Mouse (Mus musculus) heart, adult 18-20 months (tissue): ENCODE data around the gene Rnf213. TPM values are rescaled to one million over a fixed set of nuclear protein-coding genes. Genes with fewer than 3 reads are reported as not detected.
"Not testable (repeated sequence)": the region's sequence is repeated elsewhere in the genome, so short reads cannot be mapped to it uniquely, and the experiment has no call there.

ENCODE experiments used
- DNase-seq, 2 experiments: peaks; one replicate each; pipeline ENCODE4 v3.0.0; 2021 to 2022; ENCODE audit warnings: mixed read lengths in 1 of 2
- long read RNA-seq, 2 experiments: library from polyadenylated mRNA; stranded (forward); transcript quantifications; one replicate each; pipeline ENCODE4 v2.0.0; 2021
- total RNA-seq, 2 experiments: library from RNA; stranded (reverse); gene quantifications; 2 replicates each; pipeline ENCODE4 v1.2.3; 2021

The Rnf213 gene
- 10 to 100 TPM; 14.6 to 15.2 TPM for total RNA-seq
- long read RNA-seq, experiment 1, partial matches to known transcripts: 1 of 2 reads
- long read RNA-seq, experiment 1, other reads (novel, unspliced or antisense): 1 of 2 reads
- long read RNA-seq, experiment 2: 0 reads

- DNase-seq: peak; percentile 85 to 87
Observed at GRCm38 (mm10) chr11:119392800-119393482, at the start of gene Rnf213. Rnf213 (plus strand) TSS chr11:119393100.

DNA sequence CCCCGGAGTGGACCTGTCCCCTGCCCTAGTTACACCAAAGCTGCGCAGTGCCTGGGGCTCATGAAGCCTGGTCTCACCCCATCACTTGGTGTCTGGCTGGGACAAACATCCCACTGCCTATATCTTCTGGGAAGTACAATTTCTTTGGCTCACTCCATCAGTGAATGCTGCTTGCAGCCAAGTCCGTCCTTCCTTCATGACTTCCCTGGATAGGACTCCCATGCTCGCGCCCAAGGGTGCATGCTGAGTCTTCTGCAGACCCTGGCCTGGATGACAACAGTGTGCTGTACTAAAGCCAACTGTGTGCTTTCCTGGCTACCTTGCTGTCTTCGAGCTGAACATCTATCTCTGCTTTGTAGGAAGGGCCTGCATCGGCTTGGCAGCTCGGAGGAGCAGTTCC, 48.7 kb upstream of the Rnf213 start:
- peak; percentile 28 to 35 for DNase-seq

DNA sequence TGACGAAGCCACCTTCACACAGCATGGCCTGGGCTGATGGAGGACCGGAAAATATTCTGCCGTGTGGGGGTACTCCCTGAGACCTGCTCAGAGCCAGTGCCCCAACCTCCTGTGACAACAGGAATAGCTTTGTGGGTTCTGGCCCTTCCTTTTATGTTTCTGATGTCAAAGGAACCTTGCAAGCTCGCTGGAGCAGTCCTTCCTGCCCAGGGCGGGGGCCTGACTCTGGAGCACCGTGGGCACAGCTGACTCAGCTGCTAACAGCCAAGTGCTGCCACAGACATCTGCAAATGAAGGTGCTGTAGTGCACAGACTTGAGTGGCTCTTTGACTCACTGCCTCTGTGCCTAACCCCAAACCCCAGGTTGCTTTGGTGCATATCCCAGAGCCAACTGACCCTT, 48.0 kb upstream of the Rnf213 start:
- DNase-seq: no peak

DNA sequence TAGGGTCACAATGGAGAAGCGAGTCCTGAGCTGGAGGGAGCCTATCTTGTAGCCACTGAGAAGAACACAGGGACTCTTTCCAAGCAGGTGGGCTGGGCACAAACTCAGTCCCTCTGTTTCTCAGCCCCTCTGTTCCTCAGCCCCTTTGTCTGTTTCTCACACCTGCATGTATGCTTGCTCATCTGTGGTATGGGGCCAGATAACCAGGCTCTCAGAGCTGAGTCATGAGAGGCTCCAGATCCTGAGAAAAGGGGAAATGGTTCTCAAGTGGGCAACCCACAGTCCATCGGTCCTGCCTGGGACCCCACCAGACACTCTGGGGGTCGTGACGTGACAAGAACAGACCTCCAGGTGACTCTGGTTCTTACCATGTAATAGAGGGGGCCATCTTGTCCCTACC, 45.8 kb upstream of the Rnf213 start:
- DNase-seq: no peak

DNA sequence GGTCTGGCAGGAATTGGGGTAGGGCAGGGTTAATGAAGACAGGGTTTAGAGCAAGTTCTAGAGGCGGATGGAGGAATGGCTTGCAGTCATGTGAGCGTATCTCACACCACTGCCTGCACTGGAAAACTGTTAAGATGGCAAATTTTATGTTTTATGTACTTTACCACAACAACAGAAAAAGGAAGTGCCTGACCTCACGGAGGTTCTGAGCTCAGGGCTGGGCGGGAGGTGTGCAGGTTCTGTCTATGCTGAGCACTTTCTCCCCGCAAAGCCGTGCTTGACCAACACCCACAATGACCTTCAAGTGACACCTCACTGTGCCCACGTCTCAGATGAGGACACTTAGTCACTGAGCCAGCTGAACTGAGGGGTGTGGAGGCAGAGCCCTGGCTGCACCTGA, 40.8 kb upstream of the Rnf213 start:
- DNase-seq: peak in 1 of 2 experiments; percentile 36

DNA sequence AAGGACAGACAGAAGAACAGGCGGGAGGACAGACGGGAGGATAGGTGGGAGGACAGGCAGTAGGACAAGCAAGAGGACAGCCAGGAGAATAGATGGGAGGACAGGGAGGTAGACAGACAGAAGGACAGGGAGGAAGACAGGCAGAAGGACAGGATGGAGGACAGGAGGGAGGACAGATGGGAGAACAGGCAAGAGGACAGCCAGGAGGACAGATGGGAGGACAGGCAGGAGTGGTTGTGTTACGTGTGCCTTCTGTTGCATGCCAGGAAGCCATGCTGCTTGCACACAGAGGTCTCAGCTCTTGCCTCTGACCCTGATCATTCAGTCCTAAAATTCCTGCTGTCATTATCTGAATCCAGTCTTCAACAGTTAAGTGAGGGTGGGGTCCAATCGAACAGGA, 39.0 kb upstream of the Rnf213 start:
- DNase-seq: no peak

- DNase-seq: peak; percentile 64 to 77
Observed at GRCm38 (mm10) chr11:119354798-119355442, 38.0 kb upstream of the Rnf213 start.

- peak; percentile 94 to 97 for DNase-seq
Observed at GRCm38 (mm10) chr11:119355443-119356385, 37.2 kb upstream of the Rnf213 start, which contains the start of the genes Sgsh and Slc26a11. Sgsh (minus strand) TSS chr11:119355536. Slc26a11 (plus strand) TSS chr11:119355557.

DNA sequence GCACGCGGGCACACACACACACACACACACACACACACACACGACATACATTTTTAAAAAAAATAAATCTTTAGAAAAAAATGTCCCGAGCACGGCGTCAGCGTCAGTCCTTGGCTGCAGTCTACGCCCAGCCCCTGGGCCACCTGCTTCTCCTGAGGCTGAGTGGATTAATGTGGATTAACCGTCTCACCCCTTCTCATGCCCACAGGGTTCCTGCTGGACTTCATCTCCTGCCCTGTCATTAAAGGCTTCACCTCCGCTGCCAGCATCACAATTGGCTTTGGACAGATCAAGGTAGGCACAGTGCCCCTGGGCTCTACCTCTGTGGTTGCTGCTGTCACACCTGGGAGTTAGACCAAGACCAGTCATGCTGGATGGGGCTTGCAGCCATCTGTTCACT, 33.8 kb upstream of the Rnf213 start:
- no peak for DNase-seq

- no peak for DNase-seq
Observed at GRCm38 (mm10) chr11:119362769-119363533, 29.9 kb upstream of the Rnf213 start.

DNA sequence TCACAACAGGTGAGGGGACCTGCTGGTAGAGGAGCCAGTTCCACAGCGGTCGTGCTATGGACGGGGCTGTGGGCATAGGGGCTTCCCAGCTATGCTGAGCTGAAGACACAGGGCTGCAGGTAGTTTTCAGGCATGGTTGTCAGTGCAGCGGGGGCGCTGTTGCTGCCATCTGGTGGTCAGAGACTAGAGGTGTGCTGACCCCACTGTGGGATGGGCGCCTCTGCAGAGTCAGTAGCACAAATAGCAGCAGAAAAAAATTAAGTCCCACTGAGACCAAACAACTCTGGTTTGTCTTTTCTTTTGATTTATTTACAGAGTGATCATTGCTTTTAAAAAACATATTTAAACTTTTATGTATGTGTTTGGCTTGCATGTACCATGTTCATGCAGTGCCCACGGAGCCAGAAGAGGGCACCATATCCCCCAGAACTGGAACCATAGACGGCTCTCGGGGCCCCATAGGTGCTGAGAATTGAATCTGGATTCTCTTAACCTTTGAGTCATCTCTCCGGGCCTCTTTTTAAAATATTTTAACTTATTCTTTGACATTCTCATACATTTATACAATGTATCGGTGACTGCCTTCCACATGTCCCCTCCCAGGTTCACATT, 29.3 kb upstream of the Rnf213 start:
- peak; percentile 71 to 80 for DNase-seq

DNA sequence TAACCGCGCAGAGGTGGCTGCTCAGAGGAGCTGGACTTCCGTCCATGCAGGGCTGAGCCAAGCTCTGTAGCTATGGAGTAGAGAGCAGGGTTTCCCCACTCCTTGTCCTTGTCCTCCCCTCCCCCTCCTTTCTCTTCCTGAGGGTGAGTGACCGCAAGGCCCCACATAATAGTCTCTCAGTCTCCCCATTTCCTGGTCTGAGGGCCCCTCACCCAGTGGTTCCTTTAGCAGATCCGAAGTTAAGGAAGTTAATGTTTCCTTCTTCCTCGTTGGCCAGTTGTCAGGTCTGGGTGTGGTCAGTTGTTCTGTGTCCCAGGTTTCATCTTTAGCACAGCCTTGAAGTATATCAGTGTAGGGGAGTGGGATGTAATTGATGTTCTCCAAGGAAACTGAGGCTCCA, 17.5 kb upstream of the Rnf213 start:
- no peak for DNase-seq

DNA sequence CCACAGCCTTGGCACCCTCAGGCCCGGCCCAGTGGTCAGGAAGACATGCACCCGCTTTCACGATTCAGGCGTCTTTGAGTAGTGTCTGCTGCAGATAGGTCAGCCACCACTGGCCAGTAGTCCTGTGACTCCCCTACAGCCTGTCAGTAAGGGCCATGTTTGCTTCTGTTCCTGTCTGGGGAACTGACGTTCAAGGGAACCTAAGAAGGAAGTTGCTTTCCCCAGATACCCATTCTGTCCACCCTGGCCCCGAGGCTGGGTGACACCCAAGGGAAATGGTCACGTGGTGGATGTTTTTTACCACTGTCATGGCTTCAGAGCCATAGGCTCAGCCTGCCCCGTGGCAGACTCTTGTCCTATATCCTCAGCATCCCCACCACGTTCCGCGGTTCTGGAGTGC, 15.6 kb upstream of the Rnf213 start:
- DNase-seq: no peak

GRCm38 (mm10) chr11:119378551-119378950, 14.3 kb upstream of the Rnf213 start:
- DNase-seq: no peak

DNA sequence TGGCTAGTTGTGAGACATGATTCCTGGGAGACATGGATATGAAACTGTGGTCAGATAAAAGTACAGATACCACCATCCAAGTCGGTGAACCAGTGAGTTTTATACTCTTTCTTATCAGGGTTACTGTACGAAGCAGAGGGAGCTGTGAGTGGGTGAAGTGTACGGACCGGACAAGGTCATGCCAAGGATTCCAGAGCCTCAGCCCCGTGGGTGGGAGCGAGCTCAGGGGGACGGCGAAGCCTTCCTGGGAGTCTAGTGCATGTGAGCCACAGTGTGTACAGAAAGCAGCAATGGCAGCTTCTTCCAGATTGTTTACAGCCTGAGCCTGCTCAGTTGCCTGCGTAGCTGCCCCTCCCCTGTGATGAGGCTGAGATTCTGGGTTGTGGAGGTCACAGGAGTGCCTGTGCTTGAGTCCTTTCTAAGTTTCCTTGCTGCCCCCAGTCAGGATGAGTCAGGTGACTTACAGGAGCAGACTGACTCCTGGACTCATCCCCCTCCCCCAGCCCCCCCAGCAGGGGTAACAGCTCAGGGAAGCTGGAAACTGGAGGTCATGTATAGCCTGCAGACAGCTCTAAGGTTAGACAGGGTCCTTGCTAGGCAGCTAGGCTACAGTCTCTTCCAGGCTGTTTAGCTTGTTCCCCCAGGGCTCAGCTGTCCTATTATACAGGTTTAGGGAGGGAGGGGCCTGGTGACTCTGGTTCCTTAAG, 11.1 kb upstream of the Rnf213 start:
- DNase-seq: no peak

GRCm38 (mm10) chr11:119382338-119382850, 10.5 kb upstream of the Rnf213 start:
- DNase-seq: no peak

- no peak for DNase-seq
Observed at GRCm38 (mm10) chr11:119384904-119385303, 8.0 kb upstream of the Rnf213 start.

DNA sequence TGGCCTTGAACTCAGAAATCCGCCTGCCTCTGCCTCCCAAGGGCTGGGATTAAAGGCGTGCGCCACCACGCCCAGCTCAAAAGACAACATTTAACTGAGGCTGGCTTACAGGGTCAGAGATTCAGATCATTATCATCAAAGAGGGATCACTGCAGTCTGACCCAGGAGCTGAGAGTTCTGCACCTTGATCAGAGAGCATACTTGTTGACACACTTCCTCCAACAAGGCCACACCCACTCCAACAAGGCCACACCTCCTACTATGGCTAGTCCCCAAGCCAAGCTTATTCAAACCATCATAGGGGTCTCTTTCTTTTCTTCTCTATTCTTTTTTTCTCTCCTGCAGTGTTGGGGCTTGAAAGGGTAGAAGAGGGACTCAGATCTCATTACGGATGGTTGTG, 6.6 kb upstream of the Rnf213 start:
- DNase-seq: no peak

- DNase-seq: not testable (repeated sequence)
Observed at GRCm38 (mm10) chr11:119387273-119387672, 5.6 kb upstream of the Rnf213 start.

DNA sequence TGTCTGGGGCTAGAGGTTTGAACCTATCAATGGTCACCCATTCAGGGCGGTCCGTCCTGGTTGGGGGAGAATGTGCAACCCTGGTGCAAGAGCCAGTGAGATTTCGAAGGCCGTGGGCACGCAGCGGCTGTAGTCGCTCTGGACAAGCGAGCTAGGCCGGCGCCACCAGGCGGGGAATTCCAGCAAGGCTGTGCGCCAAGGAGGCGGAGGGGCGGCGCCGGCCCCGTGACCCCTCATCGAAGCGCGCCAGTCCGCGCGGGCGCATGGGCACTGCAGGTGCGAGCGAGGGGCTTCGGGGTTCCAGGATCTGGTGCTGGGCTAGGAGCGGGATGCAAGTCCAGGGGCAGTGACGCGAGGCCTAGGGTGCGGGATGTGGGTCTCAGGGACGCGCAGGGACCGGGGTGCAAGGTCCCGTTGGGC, 3.0 kb upstream of the Rnf213 start:
- DNase-seq: peak in 1 of 2 experiments; percentile 89
